Mouse (Mus musculus) olfactory bulb, adult 2 months (tissue): ENCODE measurements around the gene Rab11fip3.

Experiments
- CTCF ChIP-seq: fragments of 200-500 bp; IDR thresholded peaks from 2 replicates; pipeline ENCODE4 v1.5.1; 2012; ENCODE audit warnings: low read depth, mild to moderate bottlenecking, low read length, moderate library complexity; ENCODE audit not compliant: insufficient read depth
- POLR2A ChIP-seq: fragments of 200-500 bp; IDR thresholded peaks from 2 replicates; pipeline ENCODE4 v1.6.1; 2012; ENCODE audit warnings: mild to moderate bottlenecking, low read depth, low read length, moderate library complexity; ENCODE audit not compliant: insufficient read depth

GRCm38 (mm10) chr17:25956201-25956600, 113.2 kb downstream of the Rab11fip3 start:
- TF ChIP-seq CTCF, result no peak
- no peak for TF ChIP-seq POLR2A
